Mouse (Mus musculus) thymus, postnatal 25 days (tissue): ENCODE data around the gene Kctd15.

ENCODE experiments used
- DNase-seq: peaks from one replicate; pipeline ENCODE4 v3.0.0; 2022

The Kctd15 gene

DNA sequence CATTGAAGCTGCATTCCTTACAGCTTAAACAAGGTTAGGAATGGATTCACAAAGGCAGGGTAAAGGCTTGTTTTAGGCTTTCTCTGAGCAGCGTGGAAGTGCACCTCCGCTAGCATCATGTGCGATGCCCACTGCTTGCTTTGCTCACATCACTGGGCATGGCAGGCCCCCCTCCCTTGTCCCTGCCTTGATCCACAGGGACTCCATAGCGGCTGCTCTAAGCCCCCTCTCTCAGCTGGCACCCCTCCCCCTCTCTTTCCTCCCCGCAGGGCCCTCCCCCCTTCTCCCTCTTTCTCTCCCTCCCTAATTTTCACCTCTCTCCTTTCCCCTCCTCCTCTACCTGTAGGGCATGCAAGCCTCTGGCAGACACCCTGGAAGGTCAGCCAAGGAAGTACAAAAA, 5.7 kb upstream of the Kctd15 start:
- no peak for DNase-seq

DNA sequence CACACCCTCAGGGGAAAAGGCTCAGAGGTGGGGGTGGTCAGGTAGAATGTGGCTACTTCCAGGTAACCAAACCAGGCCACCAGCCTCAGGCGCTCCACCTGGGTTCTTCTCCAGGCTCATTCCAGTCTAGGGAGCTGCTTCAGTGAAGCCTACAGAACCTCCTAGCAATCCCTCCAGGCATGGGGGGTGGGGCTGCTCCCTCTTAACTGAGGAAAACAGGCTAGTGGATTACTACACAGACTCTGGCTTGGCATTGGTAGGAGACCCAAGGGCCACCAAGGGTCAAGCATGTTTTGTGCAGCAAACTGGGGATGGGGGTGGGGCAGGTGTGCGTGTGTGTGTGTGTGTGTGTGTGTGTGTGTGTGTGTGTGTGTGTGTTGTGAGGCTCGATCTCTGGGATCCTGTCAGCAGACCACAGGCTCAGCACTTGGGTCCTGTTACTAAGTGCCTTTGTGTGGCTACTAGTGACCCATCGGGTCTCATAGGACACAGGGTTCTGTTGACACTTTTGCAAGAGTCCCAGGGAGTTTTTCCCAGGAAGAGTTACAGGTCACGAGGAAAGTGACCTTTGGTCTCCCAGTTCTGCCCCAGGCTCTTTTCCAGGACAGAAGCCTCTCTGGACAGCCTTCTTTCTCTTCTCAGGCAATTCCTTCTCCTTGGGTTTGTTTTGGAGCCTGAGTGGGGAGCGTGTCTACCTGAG, 3.0 kb upstream of the Kctd15 start:
- no peak for DNase-seq

DNA sequence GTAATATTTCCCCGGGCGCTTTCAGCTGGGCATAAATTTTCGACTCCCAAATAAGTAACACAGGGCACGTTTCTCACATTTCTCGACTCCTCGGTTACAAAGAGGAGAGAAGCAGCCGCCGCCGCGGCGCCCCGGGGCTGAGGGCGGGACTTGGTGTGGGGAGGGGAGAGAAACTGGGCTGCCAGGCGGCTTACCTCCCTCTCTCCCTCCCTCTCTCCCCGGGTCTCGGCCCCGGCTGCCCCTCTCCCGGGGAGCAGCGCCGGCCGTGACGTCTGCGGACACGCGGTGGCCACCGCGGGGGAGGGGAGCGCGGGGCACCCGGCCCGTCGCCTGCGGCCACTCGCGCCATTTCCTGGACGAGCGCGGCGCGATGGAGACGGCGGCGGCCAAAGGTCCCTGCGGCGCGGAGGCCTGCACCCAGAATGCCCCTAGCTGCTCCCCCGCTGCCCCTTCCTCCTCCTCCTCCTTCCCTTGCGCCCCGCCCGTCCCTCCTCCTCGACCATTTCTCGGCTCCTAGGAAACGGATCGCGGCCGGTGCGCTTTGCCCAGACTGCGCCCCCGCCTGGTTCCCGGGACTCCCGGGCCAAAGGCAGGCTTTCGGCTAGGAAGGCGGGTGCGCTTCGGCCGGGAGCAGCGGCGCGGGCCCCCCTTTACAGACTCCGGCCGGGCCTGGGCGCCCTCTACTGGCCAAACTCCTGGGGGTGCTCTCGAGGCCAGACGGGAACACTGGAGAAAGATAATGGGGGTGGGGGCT, 1.3 kb downstream of the Kctd15 start:
- peak; percentile 50 for DNase-seq

DNA sequence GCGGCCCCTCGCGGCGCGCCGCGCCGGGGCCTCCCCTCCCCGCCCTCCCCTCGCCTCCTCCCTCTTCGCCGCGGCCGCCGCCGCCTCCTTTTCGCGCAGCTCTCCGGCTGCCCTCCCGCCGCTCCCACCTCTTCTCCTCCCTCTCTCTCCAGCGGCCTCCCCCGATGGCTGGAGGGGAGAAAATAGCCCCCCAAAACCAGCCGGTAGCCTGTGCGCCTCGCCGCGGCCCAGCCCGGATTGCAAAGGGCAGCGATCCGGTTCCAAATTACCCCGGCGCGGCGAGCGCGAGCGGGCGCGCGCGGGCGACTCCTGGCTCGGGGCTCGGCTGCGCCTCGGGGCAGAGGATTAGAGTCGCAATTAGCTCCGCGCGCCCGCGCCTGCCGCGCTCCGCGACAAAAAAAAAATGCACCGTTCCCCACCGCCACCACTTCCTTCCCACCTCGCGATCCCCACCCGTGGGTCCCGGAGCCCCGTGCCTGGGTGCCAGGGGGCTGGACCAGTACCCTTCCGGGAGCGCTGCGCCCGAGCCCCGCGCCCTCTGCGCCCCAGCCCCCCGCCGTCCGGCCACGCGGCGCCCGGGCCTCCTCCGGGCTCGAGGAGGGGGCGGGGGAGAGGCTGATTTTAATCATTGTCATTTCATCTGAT, 2.0 kb downstream of the Kctd15 start:
- DNase-seq: no peak

DNA sequence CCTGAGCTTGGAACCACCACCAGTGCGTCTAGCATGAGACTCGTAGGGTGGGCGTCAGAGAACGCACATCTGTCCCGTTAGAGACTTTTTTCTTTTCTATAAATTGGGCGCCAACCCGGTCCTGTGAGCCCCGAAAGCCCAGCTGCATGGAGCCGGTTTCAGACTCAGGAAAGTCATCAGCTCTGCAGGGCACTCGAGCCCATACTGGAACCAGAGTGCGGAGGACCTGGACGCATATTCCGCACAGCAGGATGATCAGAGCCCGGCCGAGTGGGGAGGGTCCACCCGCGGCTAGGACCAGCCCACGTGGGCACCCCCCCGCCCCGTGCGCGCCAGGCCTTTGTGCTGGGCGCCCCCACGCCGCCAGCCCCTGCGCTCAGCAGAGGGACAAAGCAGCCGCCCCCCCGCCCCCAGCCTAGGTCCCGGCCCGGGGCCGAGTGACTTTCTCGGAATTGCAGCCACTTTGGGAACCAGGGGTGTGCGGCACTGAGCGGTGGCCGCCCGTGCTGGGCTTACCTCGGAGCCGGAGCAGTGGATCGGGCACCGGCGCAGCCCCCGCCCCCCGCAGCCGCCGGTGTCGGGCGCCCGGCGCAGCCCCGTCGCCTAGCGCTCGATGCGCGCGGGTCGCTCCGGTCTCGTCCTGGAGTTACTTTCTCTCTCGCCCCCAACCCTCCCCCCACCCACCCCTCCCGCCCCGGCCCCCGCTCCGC, 2.6 kb downstream of the Kctd15 start:
- no peak for DNase-seq

DNA sequence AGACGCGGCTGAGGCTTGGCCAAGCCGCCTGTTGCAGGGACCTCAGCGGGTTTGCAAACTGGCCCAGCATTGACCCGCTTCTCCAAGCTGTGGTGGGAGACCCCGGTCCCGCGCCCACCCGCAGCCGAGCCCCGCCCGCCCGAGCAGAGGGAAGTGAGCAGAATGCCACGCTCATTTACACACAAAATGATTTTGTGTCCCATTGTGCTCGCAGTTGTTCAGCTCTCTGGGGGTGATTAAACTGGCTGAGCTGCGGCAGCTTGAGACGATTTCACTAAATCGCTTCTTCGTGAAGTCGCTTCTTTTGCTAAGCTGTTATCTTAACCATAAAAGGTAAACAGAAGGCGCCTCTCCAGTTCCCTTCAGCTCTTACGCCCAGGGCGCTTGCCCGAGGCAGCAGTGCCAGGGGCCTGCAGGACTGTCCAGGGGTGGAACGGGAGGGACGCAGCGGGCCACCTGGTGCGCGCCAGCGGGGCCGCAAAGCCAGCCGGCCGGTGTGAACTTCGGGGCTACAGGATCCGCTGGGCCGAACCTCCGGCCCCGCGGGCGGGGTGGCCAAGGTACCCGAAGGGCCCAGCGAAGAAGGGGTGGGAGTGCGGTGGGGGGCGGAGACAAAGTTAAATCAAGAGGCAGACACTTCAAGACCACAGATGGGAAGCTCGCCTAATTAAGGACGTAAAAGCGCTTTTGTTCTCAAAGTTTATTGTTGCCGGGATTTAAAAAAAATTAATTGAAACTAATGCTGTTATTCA, 3.6 kb downstream of the Kctd15 start:
- DNase-seq: no peak

DNA sequence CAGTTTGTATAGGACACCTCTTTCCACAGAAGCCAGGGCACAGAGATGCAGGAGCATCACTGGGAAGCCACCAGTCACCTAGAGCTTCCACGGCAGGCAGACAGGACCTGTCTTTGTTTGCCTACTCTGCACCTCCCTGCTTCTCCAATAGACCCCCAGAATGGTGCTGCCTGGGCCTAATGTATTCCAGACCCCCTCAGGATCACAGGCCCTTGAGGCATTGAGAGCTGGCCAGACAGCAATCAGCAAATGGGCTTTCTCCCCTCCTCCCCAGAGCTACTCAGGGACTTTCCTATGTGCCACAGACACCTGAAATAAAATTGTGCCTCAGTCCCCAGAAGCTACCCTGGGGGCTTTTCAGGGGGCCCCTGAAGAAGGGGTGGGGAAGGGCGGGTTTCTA, 5.2 kb downstream of the Kctd15 start:
- DNase-seq: no peak

DNA sequence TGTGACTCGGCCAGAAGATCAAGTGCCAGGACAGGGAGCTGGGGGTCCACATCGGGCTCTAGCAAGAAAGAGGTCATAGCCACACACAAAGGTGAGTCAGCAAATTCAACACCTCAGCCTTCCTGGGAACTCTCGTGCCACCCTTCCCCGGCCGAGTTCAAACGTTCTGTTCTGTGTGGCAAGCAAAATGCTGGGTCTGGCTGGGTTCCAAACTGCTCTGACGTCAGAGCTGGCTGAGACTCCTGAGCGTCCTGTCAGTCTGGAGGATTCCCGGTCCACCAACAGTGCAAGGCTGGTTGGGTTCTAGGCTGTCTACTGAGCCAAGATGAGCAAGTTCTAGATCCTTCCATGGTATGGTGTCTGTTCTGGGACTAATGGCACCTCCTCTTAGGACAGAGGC, 9.5 kb downstream of the Kctd15 start:
- no peak for DNase-seq

DNA sequence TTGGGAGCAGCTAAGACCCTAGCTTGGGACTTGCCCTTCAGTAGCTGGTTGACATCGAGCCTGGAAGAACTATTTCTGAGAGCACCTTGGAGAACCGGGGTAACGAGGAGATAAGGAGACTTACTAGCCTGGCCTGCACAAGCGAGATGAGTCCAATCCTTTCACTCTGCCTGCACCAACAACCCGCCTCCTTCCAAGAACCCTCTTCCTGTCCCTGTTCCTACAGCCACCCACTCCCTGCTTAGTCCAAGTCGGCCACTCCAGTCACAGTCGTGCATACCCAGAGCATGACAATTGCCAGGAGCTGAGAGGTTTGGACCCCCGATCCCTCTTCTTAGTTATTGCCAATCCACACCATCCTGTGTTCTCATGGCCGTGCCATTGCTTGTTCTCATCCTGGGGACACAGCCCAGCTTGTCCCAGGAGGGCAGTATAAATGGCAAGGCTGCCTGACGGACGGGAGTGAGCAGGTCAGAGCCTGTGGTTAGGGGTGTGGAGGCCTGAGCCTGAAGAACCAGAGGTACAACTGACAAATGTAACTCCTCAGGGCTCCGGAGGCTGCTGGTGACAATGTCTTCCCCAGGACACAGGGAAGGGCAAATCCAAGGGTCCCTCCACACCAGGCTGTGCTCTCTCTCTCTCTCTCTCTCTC, 10.3 kb downstream of the Kctd15 start:
- DNase-seq: no peak

DNA sequence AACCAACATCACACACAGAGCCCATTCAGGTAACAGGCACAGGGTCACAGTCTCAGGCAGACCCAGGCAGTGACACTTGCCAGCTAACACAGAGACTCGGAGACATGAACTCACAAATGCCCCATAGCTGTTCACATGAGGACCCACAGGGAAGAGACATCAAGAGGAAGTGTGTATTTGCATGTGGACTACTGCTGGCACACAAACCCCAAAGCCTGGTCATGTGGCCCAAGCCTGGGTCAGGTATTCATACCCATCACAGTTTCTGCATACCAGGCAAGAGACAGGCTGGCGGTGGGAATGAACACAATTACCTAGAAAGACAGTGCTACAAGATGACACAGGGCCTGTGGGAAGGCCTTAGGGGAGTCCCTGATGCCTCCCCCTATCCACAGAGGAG, 10.9 kb downstream of the Kctd15 start:
- DNase-seq: no peak

DNA sequence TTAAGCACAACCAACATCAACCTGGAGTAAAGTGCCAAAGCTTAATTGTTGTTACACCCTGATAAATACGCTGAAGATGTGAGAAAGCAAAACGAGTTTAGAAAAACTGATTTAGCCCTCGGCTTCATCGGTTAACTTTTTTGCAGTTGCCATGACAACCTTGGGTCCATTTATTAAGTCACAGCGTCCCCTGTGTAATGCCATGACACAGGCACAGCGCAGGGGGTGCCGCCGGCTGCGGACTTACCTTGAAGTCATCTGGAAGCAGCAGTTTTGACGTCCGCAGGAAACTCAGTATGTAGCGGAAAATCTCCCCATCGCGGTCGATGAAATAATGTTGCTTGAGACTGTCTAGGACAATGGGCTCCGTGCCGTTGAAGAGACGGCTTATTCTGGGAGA, 11.9 kb downstream of the Kctd15 start:
- DNase-seq: no peak

DNA sequence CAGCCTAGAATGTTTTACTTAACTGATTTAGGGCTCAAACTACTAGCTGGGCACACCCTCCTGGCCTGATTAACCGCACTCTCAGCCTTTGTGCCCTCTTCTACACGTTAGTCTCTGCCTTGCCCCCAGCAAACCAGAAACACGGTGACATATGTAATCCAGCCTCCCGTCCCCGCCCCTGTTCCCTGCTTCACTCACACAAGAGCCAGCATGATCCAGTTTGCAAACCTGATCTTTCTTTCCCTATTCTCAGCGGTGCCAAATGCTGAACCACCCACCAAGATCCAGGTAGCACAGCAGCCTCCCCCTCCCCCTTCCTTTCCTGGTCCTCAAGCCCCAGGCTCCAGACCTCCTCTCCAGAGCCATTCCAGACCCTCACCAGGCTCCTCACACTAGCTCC, 13.2 kb downstream of the Kctd15 start:
- no peak for DNase-seq

DNA sequence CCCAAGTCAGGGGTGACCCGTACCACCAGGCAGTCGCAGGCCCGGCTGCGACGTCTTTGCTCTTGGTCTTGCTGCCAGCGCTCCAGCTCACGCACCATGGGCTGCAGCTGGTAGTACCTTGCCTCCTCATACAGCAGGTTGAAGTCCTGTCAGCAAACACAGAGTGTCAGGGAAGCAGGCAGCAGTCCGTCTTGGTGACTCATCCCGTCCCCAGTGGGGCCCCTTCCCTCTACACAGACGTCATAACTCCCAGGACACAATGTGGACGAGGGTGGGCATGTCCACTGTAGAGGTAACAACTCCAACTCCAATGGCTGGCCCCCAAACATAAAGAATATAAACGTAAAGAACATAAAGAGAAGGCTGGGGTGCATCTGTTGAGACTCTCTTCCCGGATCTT, 14.6 kb downstream of the Kctd15 start:
- no peak for DNase-seq

DNA sequence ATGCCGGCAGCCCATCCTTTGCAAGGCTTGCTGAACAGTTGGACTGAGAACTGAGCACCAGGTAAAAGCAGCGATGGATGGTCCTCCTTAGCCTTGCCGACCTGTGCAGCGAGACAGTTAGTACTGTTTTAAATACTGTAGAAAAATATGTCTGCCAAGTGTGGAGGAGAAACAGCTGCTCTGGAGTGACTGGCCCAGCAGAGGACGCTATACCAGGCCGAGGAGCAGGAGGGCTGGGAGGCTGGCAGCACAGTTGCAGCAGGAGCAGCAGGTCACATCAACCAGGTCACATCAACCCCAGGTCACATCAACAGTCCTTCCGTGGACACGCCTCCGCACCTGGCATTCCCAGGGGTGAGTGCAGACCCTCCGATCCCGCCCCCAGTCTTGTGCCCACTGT, 16.7 kb downstream of the Kctd15 start:
- DNase-seq: no peak

DNA sequence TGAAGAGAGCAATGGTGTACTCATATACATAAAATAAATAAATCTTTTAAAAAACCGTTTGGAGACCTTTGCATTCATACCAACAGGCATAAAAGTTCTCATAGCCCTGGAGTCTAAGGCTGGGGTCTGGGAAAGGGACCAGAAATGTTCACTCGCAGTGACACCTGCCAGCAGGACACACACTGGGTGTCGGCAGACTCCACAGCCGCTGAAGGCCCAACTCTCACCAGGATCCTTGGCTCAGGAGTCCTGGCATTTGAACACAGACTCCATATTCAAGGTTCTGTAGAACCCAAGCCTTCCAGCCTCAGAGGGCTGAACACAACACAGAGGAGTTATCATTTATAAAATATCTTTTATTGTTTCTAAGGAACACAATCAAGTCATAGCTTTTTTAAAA, 19.9 kb downstream of the Kctd15 start:
- no peak for DNase-seq

DNA sequence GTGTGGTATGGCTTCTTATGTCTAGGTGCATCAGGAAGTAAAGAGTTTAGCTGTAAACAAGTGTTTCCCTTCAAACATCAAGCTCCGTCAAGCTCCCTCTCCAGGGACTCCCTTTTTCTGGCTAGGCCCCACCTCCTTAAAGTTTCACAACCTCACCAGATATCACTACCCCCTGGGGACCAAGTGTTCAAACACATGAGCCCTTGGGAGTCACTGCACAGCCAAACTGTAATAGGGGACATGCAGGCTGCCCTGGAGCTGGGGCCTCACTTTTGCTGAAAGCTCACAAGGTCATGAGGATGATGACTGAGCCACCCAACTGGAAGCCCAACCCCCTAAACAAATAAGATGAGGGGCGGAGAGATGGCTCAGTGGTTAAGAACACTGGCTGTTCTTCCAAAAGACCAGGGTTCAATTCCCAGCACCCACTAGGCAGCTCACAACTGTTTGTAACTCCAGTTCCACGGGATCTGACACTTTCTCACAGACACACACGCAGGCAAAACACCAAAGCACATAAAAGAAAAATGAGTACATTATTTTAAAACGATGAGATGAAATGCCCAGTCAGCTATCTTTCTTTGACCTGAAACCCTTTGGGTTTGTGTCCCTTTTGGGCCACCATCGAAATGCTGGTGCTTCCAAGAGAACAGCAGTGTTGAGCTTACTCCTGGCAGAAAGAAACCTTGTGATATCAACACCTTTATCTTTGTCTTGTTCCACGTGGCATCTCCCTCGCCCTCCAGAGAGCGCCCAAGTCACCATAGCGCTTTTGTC, 23.4 kb downstream of the Kctd15 start:
- no peak for DNase-seq

DNA sequence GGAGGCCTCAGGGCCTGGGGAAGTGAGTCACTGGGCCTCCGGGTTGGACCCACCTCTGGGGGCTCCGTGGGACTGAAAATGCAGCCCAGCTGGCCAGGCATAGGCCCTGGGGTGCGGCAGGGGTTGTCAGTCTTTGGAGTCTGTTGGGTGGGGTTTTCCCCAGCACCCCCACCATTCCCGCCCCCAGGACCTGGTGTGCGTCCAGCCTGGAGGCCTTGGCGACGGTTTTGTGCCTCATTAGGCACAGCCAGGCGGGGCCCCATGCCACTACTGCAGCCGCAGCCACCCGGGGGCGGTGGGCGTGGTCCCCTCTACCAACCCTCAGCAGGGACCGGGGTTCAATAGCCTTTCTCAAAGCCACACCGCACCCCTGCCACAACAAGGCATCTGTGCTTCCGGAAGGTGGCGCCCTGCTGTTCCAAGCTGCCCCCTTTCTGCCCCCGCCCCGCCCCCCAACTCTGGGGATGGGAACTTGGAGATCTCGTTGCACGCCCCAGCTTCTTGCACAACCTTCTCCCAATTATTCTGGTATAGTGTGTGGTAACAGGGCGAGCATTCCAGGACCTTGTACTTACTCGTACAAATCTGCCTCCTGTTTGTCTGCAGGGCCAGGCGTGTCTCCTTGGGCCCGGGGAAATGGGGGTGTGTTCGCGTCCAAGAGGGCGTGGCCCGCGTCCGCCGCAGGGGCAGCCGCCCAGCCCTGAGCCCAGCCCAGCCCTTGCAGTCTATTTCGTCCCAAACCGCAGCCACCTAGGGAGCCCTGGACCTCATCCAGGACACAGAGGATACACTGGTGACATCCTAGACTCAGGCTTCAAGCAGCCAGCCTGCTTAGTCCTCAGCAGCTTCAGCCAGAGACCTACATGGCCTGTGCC, 26.1 kb downstream of the Kctd15 start:
- peak; percentile 45 for DNase-seq

DNA sequence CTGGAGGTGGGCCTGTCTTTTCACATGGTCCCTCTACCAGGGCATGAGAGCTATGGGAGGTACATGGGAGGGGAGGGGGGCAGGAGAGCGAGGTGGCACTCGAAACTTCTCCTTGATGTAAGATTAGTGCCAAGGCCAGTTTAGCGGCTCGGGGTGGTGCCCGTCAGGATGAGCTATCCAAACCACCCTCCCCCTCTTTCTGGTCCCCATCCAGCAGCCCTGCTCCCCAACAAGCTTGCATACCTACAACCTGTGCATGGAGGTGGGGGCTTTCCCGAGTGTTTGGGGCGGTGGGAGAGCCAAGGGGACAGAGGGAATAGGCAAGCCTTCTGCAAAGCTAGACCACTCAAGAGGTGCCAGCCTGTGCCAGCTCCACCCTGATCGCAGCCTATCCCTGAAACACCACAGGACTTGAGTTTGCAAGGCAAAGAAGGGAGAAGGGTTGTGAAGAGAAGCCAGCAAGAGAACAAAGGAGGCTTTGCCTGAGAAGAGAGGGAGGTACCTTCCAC, 26.8 kb downstream of the Kctd15 start:
- DNase-seq: no peak

DNA sequence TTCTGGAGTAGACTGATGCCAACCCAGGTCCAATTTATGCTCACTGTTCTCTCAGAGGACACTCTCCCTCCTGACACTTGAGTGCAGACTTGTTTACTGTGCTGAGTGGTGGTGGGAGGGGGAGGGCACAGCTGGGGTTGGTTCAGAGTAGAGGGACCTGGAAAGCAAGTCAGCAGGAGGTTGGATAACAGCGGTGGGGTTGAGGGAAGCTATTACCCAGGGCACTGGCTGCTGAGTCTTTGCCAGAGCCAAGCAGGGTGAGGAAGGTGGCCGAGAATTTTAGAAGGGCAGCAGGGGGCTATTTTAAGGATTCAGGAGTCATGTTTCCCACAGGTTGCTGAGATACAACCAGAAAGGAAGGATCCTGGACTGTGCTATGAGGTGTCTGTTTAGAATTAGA, 36.1 kb downstream of the Kctd15 start:
- DNase-seq: no peak
